Mouse (Mus musculus) forebrain, embryonic 11.5 days (tissue): ENCODE measurements at regions not wholly inside any gene's neighbourhood (a gene's known extent, or its start where the extent isn't known, plus 50 kb on each side); places are given as distances from the start of the nearest gene placed in this dataset.

Experiments
- ATAC-seq: fragments of 200-750 bp; cut with Nextera tagmentation; replicated peaks from 2 replicates; pipeline ENCODE4 v1.8.0; 2017; ENCODE audit warnings: moderate TSS enrichment; ENCODE audit not compliant: low FRiP score
- DNase-seq: peaks from one replicate; pipeline ENCODE4 v3.0.0-alpha.2; 2017; ENCODE audit warnings: low spot score
- H3K27ac ChIP-seq: fragments of 300-500 bp; sonication (generic); 2 replicates; pipeline ENCODE4 v1.5.1; 2014; ENCODE audit warnings: low read depth, low read length
- H3K27me3 ChIP-seq: fragments of 300-500 bp; sonication (generic); 2 replicates; pipeline ENCODE4 v1.6.1; 2014; ENCODE audit warnings: mild to moderate bottlenecking, low read length, mixed read lengths; ENCODE audit not compliant: control insufficient read depth, insufficient read depth
- H3K36me3 ChIP-seq: fragments of 300-500 bp; sonication (generic); 2 replicates; pipeline ENCODE4 v1.6.1; 2014; ENCODE audit warnings: mild to moderate bottlenecking, low read length, moderate library complexity, mixed read lengths; ENCODE audit not compliant: control insufficient read depth, insufficient read depth
- H3K4me1 ChIP-seq: fragments of 300-500 bp; sonication (generic); replicated peaks from 2 replicates; pipeline ENCODE4 v1.6.1; 2014; ENCODE audit warnings: low read length, mixed read lengths; ENCODE audit not compliant: control insufficient read depth, insufficient read depth
- H3K4me2 ChIP-seq: fragments of 300-500 bp; sonication (generic); 2 replicates; pipeline ENCODE4 v1.6.1; 2014; ENCODE audit warnings: low read depth, mild to moderate bottlenecking, low read length, moderate library complexity, mixed read lengths; ENCODE audit not compliant: severe bottlenecking
- H3K4me3 ChIP-seq: fragments of 300-500 bp; sonication (generic); 2 replicates; pipeline ENCODE4 v1.5.1; 2014; ENCODE audit warnings: low read depth, low read length
- H3K9ac ChIP-seq: fragments of 300-500 bp; sonication (generic); 2 replicates; pipeline ENCODE4 v1.6.1; 2014; ENCODE audit warnings: low read length
- H3K9me3 ChIP-seq: fragments of 300-500 bp; sonication (generic); 2 replicates; pipeline ENCODE4 v1.6.1; 2016; ENCODE audit warnings: low read length, mixed read lengths; ENCODE audit not compliant: control insufficient read depth
- WGBS: fragments of 180-500 bp; shearing (Covaris S2); extraction: QIAGEN DNeasy Blood & Tissue Kit; methylation state at CpG from one replicate; pipeline ENCODE4 v1.1.7; 2014; 5-methylcytosine and 5-hydroxymethylcytosine counted together

GRCm38 (mm10) chr10:65244527-65244926, 1154.5 kb upstream of the Lrrtm3 start:
- DNase-seq, result no peak
- H3K27ac ChIP-seq, result no peak overlapping the region
- 94% methylated on average over 2 of the region's 2 CpGs for WGBS

DNA sequence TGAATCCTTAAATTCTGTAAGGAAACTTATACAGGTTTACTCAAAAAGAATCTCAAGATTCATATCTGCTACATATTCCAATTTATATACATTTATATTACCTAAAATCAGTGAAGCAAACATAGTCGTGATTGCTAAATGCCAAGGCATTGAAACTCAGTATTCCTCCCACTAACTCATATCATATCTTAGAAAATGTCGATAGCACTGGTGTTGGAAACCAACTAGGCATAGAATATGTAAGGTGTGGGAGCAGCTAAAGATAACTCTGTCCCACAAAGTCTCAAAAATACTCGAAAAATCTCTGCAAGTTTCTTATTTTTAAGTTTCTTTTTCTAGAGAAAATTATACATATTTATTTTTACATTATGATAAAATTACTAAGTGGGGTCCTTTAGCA, 1134.1 kb upstream of the Lrrtm3 start:
- 81% methylated on average over 3 of the region's 3 CpGs for WGBS
- H3K27ac ChIP-seq, result no peak overlapping the region
- H3K4me1 ChIP-seq, result no peaks in the 10 kb centered on the region
- no peak overlapping the region for H3K4me3 ChIP-seq
- no peaks in the 10 kb centered on the region for H3K9me3 ChIP-seq
- no peak for ATAC-seq
- DNase-seq, result no peak
- no peak overlapping the region for H3K9ac ChIP-seq
- no peaks in the 10 kb centered on the region for H3K36me3 ChIP-seq
- H3K27me3 ChIP-seq, result no peaks in the 10 kb centered on the region
- no peak overlapping the region for H3K4me2 ChIP-seq

More at GRCm38 (mm10) chr10:65244527-65244926, 1154.5 kb upstream of the Lrrtm3 start:
- Histone ChIP-seq H3K9ac (no peak overlapping the region), H3K4me3 (no peak overlapping the region), H3K4me1 (no peaks in the 10 kb centered on the region), H3K27me3 (no peaks in the 10 kb centered on the region), H3K4me2 (no peak overlapping the region), H3K36me3 (no peaks in the 10 kb centered on the region), H3K9me3 (no peaks in the 10 kb centered on the region)
- ATAC-seq, result no peak

- ATAC-seq (no peak), DNase-seq (no peak)
- Histone ChIP-seq H3K9ac (no peak overlapping the region), H3K4me2 (no peak overlapping the region), H3K27me3 (no peaks in the 10 kb centered on the region), H3K27ac (no peak overlapping the region), H3K4me3 (no peak overlapping the region), H3K36me3 (no peaks in the 10 kb centered on the region), H3K4me1 (no peaks in the 10 kb centered on the region), H3K9me3 (no peaks in the 10 kb centered on the region)
- 94% methylated on average over 3 of the region's 3 CpGs for WGBS
Measured at GRCm38 (mm10) chr10:65221181-65221580, 1131.1 kb upstream of the Lrrtm3 start.

DNA sequence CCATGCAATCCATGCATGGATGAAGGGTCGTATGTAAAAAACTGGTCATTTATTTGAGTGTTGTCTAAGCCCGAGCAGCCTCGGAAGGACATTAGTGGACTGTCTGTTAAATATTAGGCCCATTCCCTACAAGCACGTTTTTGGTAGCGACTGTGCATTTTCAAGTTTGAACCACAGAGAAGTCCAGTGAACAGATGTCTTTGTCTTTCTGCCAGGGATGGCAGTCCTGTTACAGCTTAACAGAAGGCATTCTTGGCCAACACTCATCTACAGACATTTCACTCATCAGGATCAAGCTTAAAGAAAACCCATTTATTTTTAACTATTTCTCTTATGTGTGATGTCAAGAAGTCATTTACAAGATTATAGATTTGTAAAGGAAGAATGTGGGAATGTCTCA, 1129.2 kb upstream of the Lrrtm3 start:
- no peak for ATAC-seq
- H3K9ac ChIP-seq, result no peak overlapping the region
- H3K36me3 ChIP-seq, result no peaks in the 10 kb centered on the region
- H3K27ac ChIP-seq, result no peak overlapping the region
- H3K4me1 ChIP-seq, result no peaks in the 10 kb centered on the region
- DNase-seq, result no peak
- H3K27me3 ChIP-seq, result no peaks in the 10 kb centered on the region
- WGBS, result 91% methylated on average over 5 of the region's 5 CpGs
- no peak overlapping the region for H3K4me2 ChIP-seq
- no peaks in the 10 kb centered on the region for H3K9me3 ChIP-seq
- no peak overlapping the region for H3K4me3 ChIP-seq

GRCm38 (mm10) chr10:65216226-65216625, 1126.1 kb upstream of the Lrrtm3 start:
- no peaks in the 10 kb centered on the region for H3K36me3 ChIP-seq
- no peaks in the 10 kb centered on the region for H3K27me3 ChIP-seq
- H3K9me3 ChIP-seq, result no peaks in the 10 kb centered on the region
- H3K27ac ChIP-seq, result no peak overlapping the region
- H3K4me2 ChIP-seq, result no peak overlapping the region
- H3K9ac ChIP-seq, result no peak overlapping the region
- no peak for DNase-seq
- no peak overlapping the region for H3K4me3 ChIP-seq
- ATAC-seq, result no peak
- H3K4me1 ChIP-seq, result no peaks in the 10 kb centered on the region
- 83% methylated on average over 1 of the region's 1 CpGs for WGBS

DNA sequence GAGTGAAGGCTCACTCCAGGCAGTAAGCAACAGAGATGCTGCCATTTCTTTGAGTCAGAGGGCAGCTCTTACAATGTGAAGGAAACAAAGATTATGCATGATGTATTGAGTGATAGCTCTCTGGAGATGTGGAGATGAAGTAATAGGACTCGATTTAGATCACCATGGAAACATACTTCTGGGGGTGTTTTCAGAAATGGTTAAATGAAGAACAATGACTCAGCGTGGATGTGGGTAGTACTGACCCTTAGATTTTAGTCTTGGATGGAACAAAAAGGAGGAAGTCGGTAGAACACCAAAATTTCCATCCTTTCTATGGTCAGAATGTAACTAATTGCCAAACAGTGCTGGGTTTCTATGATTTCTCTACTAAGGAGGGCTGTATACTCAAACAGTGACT, 1125.1 kb upstream of the Lrrtm3 start:
- no peak overlapping the region for H3K27ac ChIP-seq

GRCm38 (mm10) chr10:65183659-65184058, 1093.6 kb upstream of the Lrrtm3 start:
- Histone ChIP-seq H3K27me3 (no peaks in the 10 kb centered on the region), H3K36me3 (no peaks in the 10 kb centered on the region), H3K4me2 (no peak overlapping the region), H3K4me3 (no peak overlapping the region), H3K27ac (no peak overlapping the region), H3K9me3 (no peaks in the 10 kb centered on the region), H3K4me1 (no peaks in the 10 kb centered on the region), H3K9ac (no peak overlapping the region)
- ATAC-seq (no peak), DNase-seq (no peak)
- WGBS, result 74% methylated on average over 1 of the region's 1 CpGs

More for the DNA sequence above, 1125.1 kb upstream of the Lrrtm3 start:
- Histone ChIP-seq H3K27me3 (no peaks in the 10 kb centered on the region), H3K4me3 (no peak overlapping the region), H3K9me3 (no peaks in the 10 kb centered on the region), H3K4me2 (no peak overlapping the region), H3K4me1 (no peaks in the 10 kb centered on the region), H3K36me3 (no peaks in the 10 kb centered on the region), H3K9ac (no peak overlapping the region)
- DNase-seq, result no peak
- WGBS, result 77% methylated on average over 3 of the region's 3 CpGs
- ATAC-seq, result no peak

DNA sequence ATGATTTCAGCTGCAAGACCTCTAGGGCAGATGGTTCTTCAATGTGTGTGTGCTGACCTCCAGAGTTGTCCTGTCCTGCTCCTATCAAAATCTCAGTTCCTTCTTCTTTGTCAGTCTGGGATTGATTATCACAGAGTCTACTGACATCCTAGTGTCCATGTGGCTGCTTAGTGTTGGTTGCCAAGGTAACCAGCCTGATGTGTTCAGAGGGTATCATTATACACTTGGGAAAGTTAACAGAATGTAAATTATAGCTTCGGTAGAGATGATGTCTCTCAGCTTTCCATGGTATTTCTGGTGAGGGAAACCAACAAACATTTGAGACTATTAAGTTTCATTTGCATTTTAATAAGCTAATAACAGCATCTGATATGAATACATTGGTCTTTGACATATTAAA, 1092.5 kb upstream of the Lrrtm3 start:
- Histone ChIP-seq H3K4me1 (no peaks in the 10 kb centered on the region), H3K27me3 (no peaks in the 10 kb centered on the region), H3K9ac (no peak overlapping the region), H3K4me2 (no peak overlapping the region), H3K27ac (no peak overlapping the region), H3K36me3 (no peaks in the 10 kb centered on the region), H3K9me3 (no peaks in the 10 kb centered on the region), H3K4me3 (no peak overlapping the region)
- DNase-seq, result no peak
- WGBS, result 76% methylated on average over 1 of the region's 1 CpGs
- no peak for ATAC-seq

GRCm38 (mm10) chr10:65179101-65179500, 1089.0 kb upstream of the Lrrtm3 start:
- Histone ChIP-seq H3K27ac (no peak overlapping the region), H3K9ac (no peak overlapping the region), H3K36me3 (no peaks in the 10 kb centered on the region), H3K27me3 (no peaks in the 10 kb centered on the region), H3K4me1 (no peaks in the 10 kb centered on the region), H3K9me3 (no peaks in the 10 kb centered on the region), H3K4me2 (no peak overlapping the region), H3K4me3 (no peak overlapping the region)
- no peak for DNase-seq
- ATAC-seq, result no peak
